Mouse (Mus musculus): ENCODE results near the gene Snx9.

GRCm38 (mm10) chr17:5958636-5959035, 117.5 kb downstream of the Snx9 start:
- TF ChIP-seq CTCF (IDR thresholded peaks at IDR 0.05; ENCODE audit: low read depth, low read length): no peak
- TF ChIP-seq POLR2A (IDR thresholded peaks at IDR 0.05; ENCODE audit: extremely low read depth, insufficient read depth, low read length): no peak
